Mouse (Mus musculus) urinary bladder, postnatal 14 days (tissue): Measurements from ENCODE around the gene Slc3a2.
A peak's percentile ranks its signal among the peaks of the same experiment; 100 is the strongest.

ENCODE experiments used
- DNase-seq: peaks from one replicate; pipeline ENCODE4 v3.0.0; 2021; ENCODE audit warnings: low spot score

Gene Slc3a2

GRCm38 (mm10) chr19:8710057-8710456 lies 13.1 kb downstream of the Slc3a2 start:
- peak; percentile 51 for DNase-seq

- no peak for DNase-seq
These were observed 14.2 kb downstream of the Slc3a2 start for GRCm38 (mm10) chr19:8708954-8709353.

- DNase-seq = no peak
These were observed 16.2 kb downstream of the Slc3a2 start for GRCm38 (mm10) chr19:8706930-8707329.

DNA sequence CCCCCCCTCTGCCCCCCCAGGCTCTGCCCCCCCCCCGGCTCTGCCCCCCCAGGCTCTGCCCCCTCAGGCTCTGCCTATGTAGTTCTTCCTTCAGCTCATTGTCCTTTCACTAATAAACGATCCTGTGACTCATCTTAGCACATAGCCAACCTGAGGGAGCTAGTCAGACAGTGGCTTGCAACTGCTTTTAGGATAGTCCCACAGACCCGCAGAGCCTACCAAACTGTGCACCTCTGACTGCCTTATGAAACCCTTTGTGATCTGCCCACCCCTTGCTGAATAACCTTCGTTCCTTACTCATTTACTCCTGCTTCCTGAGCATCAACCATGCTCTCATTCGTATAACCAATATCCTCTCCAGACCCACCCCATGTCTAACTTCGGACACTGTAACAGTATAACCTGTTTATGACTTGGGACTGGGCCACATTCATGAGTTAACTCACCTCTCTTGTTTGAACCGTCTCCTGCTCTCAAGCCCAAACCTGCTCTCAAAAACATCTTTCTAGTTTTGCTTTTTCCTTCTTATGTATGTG lies 17.0 kb downstream of the Slc3a2 start:
- no peak for DNase-seq

DNA sequence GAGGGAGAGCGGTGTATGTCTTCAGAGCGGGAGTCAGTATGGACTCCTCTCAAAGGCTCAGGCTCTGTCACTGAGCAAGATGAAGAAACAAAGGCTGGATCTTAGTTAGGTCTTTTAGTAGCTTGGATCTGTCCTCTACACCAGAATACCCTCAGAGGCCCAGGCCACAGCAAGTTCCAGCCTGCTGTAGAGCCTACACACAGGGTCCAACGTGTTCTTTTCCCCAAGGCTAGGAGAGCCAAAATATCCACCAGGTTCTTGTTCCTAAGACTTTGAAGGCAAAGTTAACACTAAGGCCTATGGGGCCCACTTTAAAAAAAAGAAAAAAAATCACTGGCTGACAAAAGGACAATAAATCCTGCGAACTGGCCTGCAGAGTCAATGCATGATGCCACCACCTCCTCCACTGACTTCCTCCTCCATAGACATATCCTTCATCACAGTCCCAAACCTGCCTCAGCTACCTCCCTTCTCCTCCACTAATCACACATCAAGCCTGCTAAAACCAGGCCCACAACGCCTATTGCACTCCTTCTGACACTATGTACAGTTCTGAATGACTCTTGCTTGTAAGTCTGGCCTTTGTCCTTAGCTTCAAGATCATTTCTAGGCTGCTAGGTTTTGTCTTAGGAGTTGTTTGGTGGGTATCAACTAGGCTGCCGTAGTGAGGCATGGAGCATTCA lies 18.0 kb downstream of the Slc3a2 start:
- no peak for DNase-seq

GRCm38 (mm10) chr19:8703571-8703970 lies 19.6 kb downstream of the Slc3a2 start:
- no peak for DNase-seq

GRCm38 (mm10) chr19:8702458-8702857 lies 20.7 kb downstream of the Slc3a2 start:
- DNase-seq = no peak

DNA sequence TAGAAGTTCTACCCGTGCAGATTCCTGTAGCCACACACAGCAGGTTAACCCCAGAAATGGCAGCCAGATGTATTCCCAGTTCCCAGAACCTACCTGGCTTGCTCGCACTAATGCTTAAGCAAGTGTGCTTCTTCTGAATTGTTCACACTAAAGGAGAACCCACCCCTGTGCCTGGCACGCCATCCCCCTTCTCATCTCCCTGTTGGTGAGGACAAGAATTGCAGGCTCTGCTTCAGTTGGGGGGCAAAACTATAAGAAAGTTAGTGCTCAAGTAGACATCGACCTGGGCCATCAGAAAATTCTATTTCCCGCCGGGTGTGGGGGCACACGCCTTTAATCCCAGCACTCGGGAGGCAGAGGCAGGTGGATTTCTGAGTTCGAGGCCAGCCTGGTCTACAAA lies 23.5 kb downstream of the Slc3a2 start:
- no peak for DNase-seq

DNA sequence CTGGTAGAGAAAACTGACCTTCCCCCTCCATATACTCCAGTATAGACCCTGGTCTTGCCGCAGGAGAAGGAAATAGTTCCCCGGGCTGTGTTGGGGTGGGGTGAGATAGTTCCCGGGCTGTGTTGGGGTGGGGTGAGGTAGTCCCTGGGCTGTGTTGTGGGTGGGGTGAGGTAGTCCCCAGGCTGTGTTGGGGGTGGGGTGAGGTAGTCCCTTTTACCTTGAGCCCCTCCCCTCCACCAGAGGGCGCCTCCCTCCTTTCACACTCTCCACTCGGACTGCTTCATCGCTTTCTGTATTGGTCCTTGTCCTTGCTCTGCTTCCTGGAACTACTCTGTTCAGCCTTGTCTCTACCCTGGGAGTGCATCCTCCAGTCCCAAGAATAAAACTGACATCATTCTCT lies 27.8 kb downstream of the Slc3a2 start:
- peak; percentile 43 for DNase-seq

GRCm38 (mm10) chr19:8692740-8693139 lies 30.4 kb downstream of the Slc3a2 start:
- no peak for DNase-seq

- DNase-seq = no peak
These were observed 31.2 kb downstream of the Slc3a2 start for GRCm38 (mm10) chr19:8691871-8692539.

DNA sequence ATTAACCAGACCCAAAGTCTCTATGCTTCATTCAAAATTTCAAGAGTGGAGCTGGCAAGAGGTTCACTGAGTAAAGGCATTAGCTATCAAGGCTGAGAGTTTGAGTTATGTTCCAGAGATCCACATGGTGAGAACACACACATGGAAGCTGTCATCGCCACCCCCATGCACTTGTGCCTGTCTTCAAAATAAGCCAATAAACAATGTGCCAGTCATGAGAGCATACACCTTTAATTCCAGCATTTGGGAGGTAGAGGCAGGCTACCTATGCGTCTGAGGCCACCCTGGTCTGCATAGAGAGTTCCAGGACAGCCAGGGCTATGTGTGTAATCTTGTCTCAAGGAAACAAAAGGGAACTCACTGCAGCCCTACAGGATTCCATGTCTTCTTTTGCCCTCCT lies 39.5 kb downstream of the Slc3a2 start:
- DNase-seq = no peak

DNA sequence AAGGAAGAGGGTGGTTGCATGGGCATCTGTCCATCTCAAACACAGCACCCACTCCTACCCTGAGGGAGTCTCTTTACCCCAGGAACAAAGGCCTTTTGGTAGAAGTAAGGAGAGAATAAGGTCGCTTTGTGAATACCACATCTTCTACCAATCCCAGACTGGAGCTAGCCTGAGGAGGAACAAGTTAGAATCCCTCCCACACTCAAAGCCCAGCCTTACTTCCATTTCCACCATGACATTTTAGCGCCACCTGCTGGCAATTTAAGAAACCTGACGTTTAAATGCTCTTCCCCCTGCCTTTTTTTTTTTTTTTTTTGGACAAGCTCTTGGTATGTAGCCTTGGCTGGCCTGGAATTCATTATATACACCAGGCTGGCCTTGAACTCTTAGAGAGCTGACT lies 40.2 kb downstream of the Slc3a2 start:
- peak; percentile 80 for DNase-seq

DNA sequence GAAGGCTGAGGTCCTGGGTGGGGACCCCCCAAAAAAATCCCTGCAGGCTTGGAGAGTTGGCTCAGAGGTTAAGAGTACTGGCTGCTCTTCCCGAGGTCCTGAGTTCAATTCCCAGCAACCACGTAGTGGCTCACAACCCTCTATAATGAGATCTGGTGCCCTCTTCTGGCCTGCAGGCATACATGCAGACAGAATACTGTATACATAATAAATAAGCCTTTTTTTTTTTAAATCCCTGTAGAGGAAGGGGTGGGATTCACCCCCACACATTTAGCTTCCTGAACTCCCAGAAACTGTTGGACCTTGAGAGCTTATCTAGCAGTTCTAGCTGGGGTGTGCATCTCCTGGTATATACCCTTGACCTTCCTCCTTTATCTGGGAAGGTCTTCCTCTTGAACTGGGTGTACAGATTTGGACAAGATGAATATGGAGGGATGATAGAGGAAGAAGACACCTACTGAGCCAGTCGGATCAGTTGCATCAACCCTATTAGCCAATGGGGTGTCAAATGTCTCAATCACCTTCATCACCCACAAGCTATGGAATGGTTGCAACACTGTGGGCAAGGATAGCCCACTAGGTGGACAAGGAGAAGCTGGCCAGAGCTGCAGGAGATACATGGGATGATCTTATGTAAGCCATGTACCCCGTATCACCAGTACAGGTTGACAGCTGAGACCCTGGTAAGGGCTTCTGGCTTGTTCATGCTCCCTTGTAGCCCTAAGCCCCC lies 41.4 kb downstream of the Slc3a2 start:
- no peak for DNase-seq

DNA sequence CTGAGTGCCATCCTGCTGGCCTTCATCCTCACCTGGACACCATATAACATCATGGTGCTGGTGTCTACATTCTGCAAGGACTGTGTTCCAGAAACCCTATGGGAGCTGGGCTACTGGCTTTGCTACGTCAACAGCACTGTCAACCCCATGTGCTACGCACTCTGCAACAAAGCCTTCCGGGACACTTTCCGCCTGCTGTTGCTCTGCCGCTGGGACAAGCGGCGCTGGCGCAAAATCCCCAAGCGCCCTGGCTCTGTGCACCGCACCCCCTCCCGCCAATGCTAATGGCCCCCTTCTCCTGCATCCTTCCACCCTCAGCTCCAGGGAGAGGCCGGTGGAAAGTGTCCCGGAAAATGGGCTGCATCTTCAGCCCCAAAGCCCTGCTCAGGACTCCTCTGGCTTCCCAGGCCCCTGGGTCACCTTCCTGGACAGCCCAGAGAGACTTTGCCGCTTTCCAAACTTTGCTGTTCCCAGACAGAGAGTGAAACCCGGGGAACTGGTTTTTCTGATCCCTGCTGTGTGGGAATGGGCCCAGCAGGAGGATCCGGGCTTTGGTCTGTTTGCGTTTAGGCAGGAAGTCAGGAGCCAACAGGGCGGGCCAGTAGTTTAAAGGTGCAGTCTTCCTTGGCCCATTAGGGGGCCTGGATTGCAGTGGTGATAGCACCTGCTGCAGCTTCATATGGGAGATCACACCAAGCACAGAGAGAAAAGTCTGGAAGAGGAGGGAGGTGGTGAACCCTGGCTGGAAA lies 44.0 kb downstream of the Slc3a2 start:
- DNase-seq = peak; percentile 62

DNA sequence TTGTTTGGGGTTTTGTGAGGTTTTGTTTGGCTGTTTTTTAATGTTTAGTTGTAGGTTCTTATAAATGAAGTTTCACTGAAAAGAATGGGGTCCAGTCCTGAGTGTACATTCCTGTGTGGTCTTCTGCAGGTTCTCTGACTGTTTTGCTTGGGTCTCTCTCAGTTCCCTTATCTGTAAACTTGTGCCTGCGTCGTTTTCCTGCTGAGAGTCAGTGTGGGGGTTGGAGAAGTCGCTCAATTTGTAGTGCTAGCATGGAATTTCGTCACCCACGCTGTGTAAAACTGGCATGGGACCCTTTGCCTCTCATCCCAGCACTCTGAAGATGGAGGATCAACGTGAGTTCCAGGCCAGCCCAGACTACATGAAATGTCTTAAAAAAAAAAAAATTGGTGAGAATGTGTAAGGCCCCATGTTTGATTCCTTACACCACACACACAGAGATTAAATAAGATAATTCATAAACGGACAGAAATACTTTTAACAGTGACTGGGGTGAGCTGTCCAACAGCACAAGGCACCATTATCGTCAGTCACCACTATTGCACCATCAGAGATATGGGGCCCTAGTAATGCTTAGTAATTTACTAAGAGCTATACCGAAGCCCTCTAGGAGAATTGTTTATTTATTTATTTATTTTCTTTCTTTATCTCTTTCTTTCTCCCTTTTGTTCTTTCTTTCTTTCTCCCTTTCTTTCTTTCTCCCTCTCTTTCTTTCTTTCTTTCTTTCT lies 49.7 kb downstream of the Slc3a2 start:
- no peak for DNase-seq

- DNase-seq = no peak
These were observed 50.3 kb downstream of the Slc3a2 start for GRCm38 (mm10) chr19:8672859-8673258.

- no peak for DNase-seq
These were observed 57.4 kb downstream of the Slc3a2 start for GRCm38 (mm10) chr19:8665746-8666145.

- DNase-seq = no peak
These were observed 58.3 kb downstream of the Slc3a2 start for GRCm38 (mm10) chr19:8664859-8665258.

DNA sequence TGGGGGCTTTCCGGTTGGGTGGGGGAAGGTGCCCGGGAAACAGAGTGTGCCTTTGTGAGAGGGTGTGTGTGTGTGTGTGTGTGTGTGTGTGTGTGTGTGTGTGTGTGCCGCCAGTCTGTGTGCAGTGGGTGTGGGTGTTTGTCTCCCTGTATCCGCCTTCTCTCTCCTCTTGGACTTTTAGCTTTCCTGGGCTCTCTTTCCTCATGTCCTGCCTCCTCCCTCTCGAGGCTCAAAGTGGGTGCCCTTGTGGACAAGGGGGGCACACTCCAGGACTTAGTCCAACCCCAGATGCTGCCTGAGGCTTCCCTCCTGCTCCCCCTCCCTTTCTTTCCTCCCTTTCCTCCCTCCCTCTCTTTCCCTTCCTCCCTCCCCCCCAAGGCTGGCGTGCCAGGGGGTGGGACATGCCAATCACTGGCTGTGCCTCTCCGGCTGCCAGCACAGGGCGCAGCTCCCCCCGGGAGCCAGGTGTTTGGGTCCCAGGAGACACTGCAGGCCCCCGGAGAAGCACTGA lies 59.2 kb downstream of the Slc3a2 start:
- no peak for DNase-seq

- no peak for DNase-seq
These were observed 59.8 kb downstream of the Slc3a2 start, which contains the start of gene Chrm1 for GRCm38 (mm10) chr19:8663360-8663839. TSS of gene Chrm1 (plus strand) at chr19:8663789.
